Mouse (Mus musculus) thymus, postnatal 10 days (tissue): ENCODE measurements around the gene Adcy6.

Experiments
- DNase-seq, 2 experiments: peaks; one replicate each; pipeline ENCODE4 v3.0.0; 2021; ENCODE audit warnings: low spot score in 2 of 2

Adcy6 gene

GRCm38 (mm10) chr15:98609331-98610130 lies at the start of gene Adcy6:
Gene Adcy6, minus strand, starts transcription at chr15:98610076.
- peak; percentile 75 to 78 for DNase-seq

GRCm38 (mm10) chr15:98656982-98657751 lies 47.3 kb upstream of the Adcy6 start:
- no peak for DNase-seq

GRCm38 (mm10) chr15:98652174-98652573 lies 42.3 kb upstream of the Adcy6 start:
- no peak for DNase-seq

GRCm38 (mm10) chr15:98651431-98651830 lies 41.6 kb upstream of the Adcy6 start:
- DNase-seq, result no peak

- no peak for DNase-seq
Observed at GRCm38 (mm10) chr15:98648071-98648470, 38.2 kb upstream of the Adcy6 start.

GRCm38 (mm10) chr15:98647308-98647707 lies 37.4 kb upstream of the Adcy6 start:
- DNase-seq, result no peak

- no peak for DNase-seq
Observed at GRCm38 (mm10) chr15:98646737-98647136, 36.9 kb upstream of the Adcy6 start.

- DNase-seq, result no peak
Observed at GRCm38 (mm10) chr15:98645057-98646026, 35.5 kb upstream of the Adcy6 start.

- no peak for DNase-seq
Observed at GRCm38 (mm10) chr15:98644406-98644805, 34.5 kb upstream of the Adcy6 start.

- no peak for DNase-seq
Observed at GRCm38 (mm10) chr15:98640157-98640556, 30.3 kb upstream of the Adcy6 start.

GRCm38 (mm10) chr15:98637155-98637554 lies 27.3 kb upstream of the Adcy6 start:
- no peak for DNase-seq

- no peak for DNase-seq
Observed at GRCm38 (mm10) chr15:98636517-98636916, 26.6 kb upstream of the Adcy6 start.

- DNase-seq, result no peak
Observed at GRCm38 (mm10) chr15:98635291-98635841, 25.5 kb upstream of the Adcy6 start.

- peak; percentile 69 to 74 for DNase-seq
Observed at GRCm38 (mm10) chr15:98634541-98635081, 24.7 kb upstream of the Adcy6 start.

GRCm38 (mm10) chr15:98633822-98634470 lies 24.1 kb upstream of the Adcy6 start:
- DNase-seq, result no peak

- no peak for DNase-seq
Observed at GRCm38 (mm10) chr15:98632921-98633320, 23.0 kb upstream of the Adcy6 start.

- no peak for DNase-seq
Observed at GRCm38 (mm10) chr15:98632107-98632744, 22.4 kb upstream of the Adcy6 start.

- peak; percentile 68 to 93 for DNase-seq
Observed at GRCm38 (mm10) chr15:98631493-98631892, 21.6 kb upstream of the Adcy6 start.

- DNase-seq, result no peak
Observed at GRCm38 (mm10) chr15:98630540-98630939, 20.7 kb upstream of the Adcy6 start, which contains the start of gene Cacnb3. Gene Cacnb3, plus strand, starts transcription at chr15:98630840.

- no peak for DNase-seq
Observed at GRCm38 (mm10) chr15:98629464-98629863, 19.6 kb upstream of the Adcy6 start.
